Mouse (Mus musculus) adrenal gland, postnatal 25 days (tissue): ENCODE results near the gene Trim71. TPM values are rescaled to one million over a fixed set of nuclear protein-coding genes. Genes with fewer than 3 reads are reported as not detected.
"Not testable (repeated sequence)": the region's sequence is repeated elsewhere in the genome, so short reads cannot be mapped to it uniquely, and the experiment has no call there.

Experiments
- DNase-seq: peaks from one replicate; pipeline ENCODE4 v3.0.0; 2021; ENCODE audit warnings: mixed read lengths
- total RNA-seq: library from RNA; stranded (reverse); gene quantifications from 2 replicates; pipeline ENCODE4 v1.2.3, GENCODE M21; 2021

Gene Trim71
- total RNA-seq, 1 experiment from 2014 or later = 0.06 TPM

GRCm38 (mm10) chr9:114525891-114526290, 38.3 kb downstream of the Trim71 start:
- no peak for DNase-seq

- DNase-seq = no peak
Measured at GRCm38 (mm10) chr9:114525073-114525633, 39.0 kb downstream of the Trim71 start.

- no peak for DNase-seq
Measured at GRCm38 (mm10) chr9:114522501-114522900, 41.7 kb downstream of the Trim71 start.

GRCm38 (mm10) chr9:114522041-114522440, 42.1 kb downstream of the Trim71 start:
- DNase-seq = no peak

GRCm38 (mm10) chr9:114520529-114520928, 43.6 kb downstream of the Trim71 start:
- DNase-seq = not testable (repeated sequence)

- DNase-seq = no peak
Measured at GRCm38 (mm10) chr9:114518812-114519477, 45.2 kb downstream of the Trim71 start.

- no peak for DNase-seq
Measured at GRCm38 (mm10) chr9:114517924-114518497, 46.2 kb downstream of the Trim71 start.

- no peak for DNase-seq
Measured at GRCm38 (mm10) chr9:114515364-114515763, 48.8 kb downstream of the Trim71 start, which contains the start of gene C130032M10Rik. TSS of gene C130032M10Rik (plus strand) at chr9:114515697.

- no peak for DNase-seq
Measured at GRCm38 (mm10) chr9:114512831-114513230, 51.3 kb downstream of the Trim71 start.

- DNase-seq = no peak
Measured at GRCm38 (mm10) chr9:114509785-114510184, 54.4 kb downstream of the Trim71 start.

- DNase-seq = no peak
Measured at GRCm38 (mm10) chr9:114507421-114507820, 56.7 kb downstream of the Trim71 start.

GRCm38 (mm10) chr9:114506564-114506963, 57.6 kb downstream of the Trim71 start:
- DNase-seq = no peak

- no peak for DNase-seq
Measured at GRCm38 (mm10) chr9:114504816-114505215, 59.4 kb downstream of the Trim71 start, which contains the start of gene Ccr4. TSS of gene Ccr4 (minus strand) at chr9:114504916.

- DNase-seq = no peak
Measured at GRCm38 (mm10) chr9:114502711-114503427, 61.3 kb downstream of the Trim71 start.

GRCm38 (mm10) chr9:114501913-114502312, 62.3 kb downstream of the Trim71 start:
- no peak for DNase-seq

- no peak for DNase-seq
Measured at GRCm38 (mm10) chr9:114501111-114501510, 63.1 kb downstream of the Trim71 start.

GRCm38 (mm10) chr9:114499783-114500515, 64.2 kb downstream of the Trim71 start:
- DNase-seq = peak; percentile 66

GRCm38 (mm10) chr9:114498218-114498617, 66.0 kb downstream of the Trim71 start:
- DNase-seq = peak; percentile 92

- no peak for DNase-seq
Measured at GRCm38 (mm10) chr9:114496469-114496868, 67.7 kb downstream of the Trim71 start.

GRCm38 (mm10) chr9:114487481-114488258, 76.5 kb downstream of the Trim71 start:
- no peak for DNase-seq

GRCm38 (mm10) chr9:114486808-114487207, 77.4 kb downstream of the Trim71 start:
- DNase-seq = no peak
